18 mouse cellular contexts compared by ENCODE assay signal in genomic region chr10:64588116-64588515, GRCm38 (mm10).
DNase-seq lines count a peak whose midpoint lies in the region; ATAC-seq lines count a peak whose summit lies in the region.
"Had no signal": no experiment of that assay in that cellular context is flagged by ENCODE, and none has a peak within 500 bp of the region (broad histone marks: within the 10 kb centered on the region; RNA-seq: fewer than 3 reads in every experiment).

No protein-coding gene starts in this region.

- H3K36me3 ChIP-seq in midbrain, embryonic 14.5 days (ENCODE audit: control insufficient read depth, insufficient read depth, low read length) = no peaks in the 10 kb centered on the region
- H3K36me3 ChIP-seq: embryonic facial prominence, embryonic 15.5 days; heart, embryonic 13.5 days; midbrain, embryonic 12.5 days; neural tube, embryonic 12.5 days; stomach, embryonic 15.5 days had no signal

- no peaks in the 10 kb centered on the region for H3K27me3 ChIP-seq in midbrain, embryonic 14.5 days (ENCODE audit: control insufficient read depth, insufficient read depth, low read length)
- H3K27me3 ChIP-seq: embryonic facial prominence, embryonic 15.5 days; heart, embryonic 13.5 days; midbrain, embryonic 12.5 days; neural tube, embryonic 12.5 days; stomach, embryonic 15.5 days had no signal

- no peak overlapping the region for H3K9ac ChIP-seq in midbrain, embryonic 14.5 days (replicated peaks; ENCODE audit: low read length)
- H3K9ac ChIP-seq: embryonic facial prominence, embryonic 15.5 days; heart, embryonic 13.5 days; midbrain, embryonic 12.5 days; neural tube, embryonic 12.5 days; stomach, embryonic 15.5 days had no signal

- no peak overlapping the region for H3K27ac ChIP-seq in midbrain, embryonic 14.5 days (replicated peaks; ENCODE audit: low read depth, low read length)
- H3K27ac ChIP-seq: embryonic facial prominence, embryonic 15.5 days; heart, embryonic 13.5 days; hindbrain, postnatal 0 days; kidney, postnatal 0 days; midbrain, embryonic 12.5 days; neural tube, embryonic 12.5 days; stomach, embryonic 15.5 days had no signal

- no peak for ATAC-seq in midbrain, embryonic 14.5 days (ENCODE audit: low FRiP score, low TSS enrichment)
- ATAC-seq: hindbrain, postnatal 0 days had no signal

- H3K9me3 ChIP-seq in midbrain, embryonic 14.5 days (ENCODE audit: control insufficient read depth, low read length) = no peaks in the 10 kb centered on the region
- H3K9me3 ChIP-seq: embryonic facial prominence, embryonic 15.5 days; heart, embryonic 13.5 days; midbrain, embryonic 12.5 days; neural tube, embryonic 12.5 days; stomach, embryonic 15.5 days had no signal

- H3K4me3 ChIP-seq in midbrain, embryonic 14.5 days (replicated peaks; ENCODE audit: low read depth, low read length) = no peak overlapping the region
- H3K4me3 ChIP-seq: embryonic facial prominence, embryonic 15.5 days; heart, embryonic 13.5 days; midbrain, embryonic 12.5 days; neural tube, embryonic 12.5 days; stomach, embryonic 15.5 days had no signal

- intact Hi-C loops in left cerebral cortex, postnatal 36 days (cut with DNase I) = no loop called here
- intact Hi-C loops in heart, postnatal 10 days (cut with DNase I) = no loop called here

- H3K4me2 ChIP-seq in midbrain, embryonic 14.5 days (ENCODE audit: low read length) = no peak overlapping the region
- H3K4me2 ChIP-seq: embryonic facial prominence, embryonic 15.5 days; heart, embryonic 13.5 days; midbrain, embryonic 12.5 days; neural tube, embryonic 12.5 days; stomach, embryonic 15.5 days had no signal

- 84% methylated on average over 2 of the region's 2 CpGs for WGBS in midbrain, embryonic 14.5 days

- DNase-seq in brain, embryonic 18.5 days (ENCODE audit: low read depth, low spot score) = peak; percentile 6
- DNase-seq in cerebellum, postnatal 10 days = peak; percentile 45 to 79
- peak; percentile 26 to 55 for DNase-seq in layer of hippocampus, adult 8-10 months (ENCODE audit: low spot score in 2 of 2)
- DNase-seq in left cerebral cortex, postnatal 36 days (ENCODE audit: low spot score in 2 of 2) = peak; percentile 64 to 72
- no peak for DNase-seq in kidney, postnatal 25 days
- no peak for DNase-seq in liver
- DNase-seq in heart, postnatal 10 days = no peak
- no peak for DNase-seq in midbrain, embryonic 14.5 days
- DNase-seq: adrenal gland, adult 8-10 months; lung, postnatal 14 days; retina, postnatal 1 day had no signal

- no peaks in the 10 kb centered on the region for H3K4me1 ChIP-seq in midbrain, embryonic 14.5 days (ENCODE audit: control insufficient read depth, insufficient read depth, low read length)
- H3K4me1 ChIP-seq: embryonic facial prominence, embryonic 15.5 days; heart, embryonic 13.5 days; midbrain, embryonic 12.5 days; neural tube, embryonic 12.5 days; stomach, embryonic 15.5 days had no signal

Comparison
In these comparisons a context has a peak if more than half of its experiments do, and no peak if none do; other contexts are left out.
1. DNase-seq: peak in brain, embryonic 18.5 days (single experiment), cerebellum, postnatal 10 days (2 of 2), layer of hippocampus, adult 8-10 months (2 of 2) and left cerebral cortex, postnatal 36 days (2 of 2); none in kidney, postnatal 25 days (0 of 2), liver (single experiment), heart, postnatal 10 days (0 of 2) and midbrain, embryonic 14.5 days (single experiment).